Mouse (Mus musculus): Measurements from ENCODE around the gene Calcrl. TPM values are rescaled to one million over a fixed set of nuclear protein-coding genes. Genes with fewer than 3 reads are reported as not detected.

The Calcrl gene
- total RNA-seq, 2 experiments from 2014 or later: 32.0 to 33.9 TPM

DNA sequence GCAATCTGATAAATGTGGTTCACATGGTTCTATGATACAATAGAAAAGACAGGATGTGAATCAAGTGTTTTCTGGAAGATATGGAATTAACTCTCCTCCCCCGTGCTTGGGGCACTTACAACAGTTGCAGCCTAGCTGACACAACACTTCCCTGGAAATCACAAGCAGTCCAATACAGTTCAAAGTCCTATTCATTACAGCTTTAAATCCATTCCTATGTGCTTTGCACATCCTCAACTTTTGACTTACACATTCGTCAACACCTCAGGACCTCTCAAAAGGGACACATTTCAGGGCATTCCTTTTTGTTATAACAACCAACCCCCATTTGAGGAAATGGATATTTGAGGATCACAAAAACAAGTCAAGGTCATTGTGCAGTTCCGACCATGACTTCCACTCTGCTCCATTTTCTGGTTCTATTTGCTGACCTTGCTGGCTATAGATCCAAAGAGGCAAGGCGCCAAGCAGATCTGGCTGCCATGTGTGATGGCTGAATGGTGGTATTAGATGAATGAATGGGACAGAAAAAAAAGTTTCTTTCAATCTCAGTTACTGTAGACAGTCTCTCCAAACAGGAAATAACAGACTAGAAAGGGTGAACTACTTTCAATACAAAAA is 108.9 kb downstream of the Calcrl start:
- no peak for DNase-seq

GRCm38 (mm10) chr2:84296517-84296916 is 128.7 kb downstream of the Calcrl start:
- no peak for DNase-seq

DNA sequence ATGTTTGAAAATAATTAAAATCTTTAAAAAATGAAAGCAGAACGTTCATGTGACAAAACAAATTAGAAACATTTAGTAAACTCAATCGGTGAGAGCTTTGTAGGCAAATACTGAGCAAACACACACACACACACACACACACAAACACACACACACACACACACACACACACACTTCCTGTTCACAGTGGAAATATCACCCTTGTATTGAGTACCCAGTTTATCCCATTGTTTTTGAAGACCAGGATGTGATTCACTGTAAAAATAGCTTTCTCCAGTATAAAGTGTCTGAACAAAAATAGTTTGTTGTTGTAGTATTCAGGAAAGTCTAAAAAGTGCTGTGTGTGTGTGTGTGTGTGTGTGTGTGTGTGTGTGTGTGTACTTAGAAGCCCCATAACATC is 130.1 kb downstream of the Calcrl start:
- DNase-seq: peak; percentile 27

GRCm38 (mm10) chr2:84294611-84295010 is 130.6 kb downstream of the Calcrl start:
- DNase-seq: no peak

DNA sequence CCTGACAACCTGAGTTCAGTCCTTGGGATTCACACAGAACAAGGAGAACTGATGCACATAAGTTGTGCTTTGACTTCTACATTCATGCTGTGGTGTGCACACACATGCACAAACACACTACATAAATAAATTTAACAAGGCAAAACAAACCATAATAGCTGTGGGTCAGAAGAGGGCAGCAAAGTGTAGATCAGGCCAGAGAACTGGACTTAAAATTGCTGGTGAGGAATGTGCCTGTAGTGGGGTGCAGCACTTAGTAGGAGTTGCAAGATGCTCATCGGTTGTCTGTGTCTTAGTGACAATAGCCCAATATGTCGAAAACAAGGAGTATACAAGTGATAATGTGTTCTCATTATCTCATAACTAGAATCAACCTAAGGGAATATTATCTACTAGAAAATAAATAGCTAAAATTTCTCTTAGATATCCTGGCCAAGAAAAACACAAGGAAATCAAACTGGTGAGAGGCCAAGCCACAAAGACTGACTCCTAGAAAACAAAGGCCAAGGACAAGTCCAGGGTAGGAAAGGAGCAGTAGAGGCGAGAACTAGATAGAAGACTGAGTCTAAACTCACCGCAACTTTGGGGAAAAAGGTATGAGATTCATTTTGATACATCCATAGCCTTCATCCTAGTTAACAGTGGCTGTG is 132.7 kb downstream of the Calcrl start:
- DNase-seq: no peak

- DNase-seq: peak; percentile 10
These were observed 136.2 kb downstream of the Calcrl start for GRCm38 (mm10) chr2:84288940-84289557.

Other genes with a start within 250 kb of the Calcrl start
- 10 to 100 TPM; 37.4 to 47.0 TPM for gene Tfpi, start 51.4 kb upstream of the Calcrl start, total RNA-seq (2021)
- gene Ctnnd1, start 225.4 kb upstream of the Calcrl start, total RNA-seq (2021): 100 to 1,000 TPM; 112 to 126 TPM
- gene Btbd18, start 233.7 kb upstream of the Calcrl start, total RNA-seq (2021): under 1 TPM in 1 of 2 experiments, not detected in 1; 0.15 TPM
- 10 to 100 TPM; 55.4 to 67.6 TPM for gene Selenoh, start 245.4 kb upstream of the Calcrl start, total RNA-seq (2021)